Mouse (Mus musculus) kidney, adult 11 months (tissue): ENCODE measurements around the gene 9130213A22Rik.

ENCODE experiments used
- DNase-seq: peaks from one replicate; pipeline ENCODE4 v3.0.0; 2022

The 9130213A22Rik gene

GRCm38 (mm10) chr11:69091566-69092385 is 30.6 kb downstream of the 9130213A22Rik start:
- DNase-seq: peak; percentile 24

- DNase-seq: no peak
Measured at GRCm38 (mm10) chr11:69090367-69090766, 32.0 kb downstream of the 9130213A22Rik start.

- DNase-seq: peak; percentile 53
Measured at GRCm38 (mm10) chr11:69089616-69090290, 32.6 kb downstream of the 9130213A22Rik start.

- no peak for DNase-seq
Measured at GRCm38 (mm10) chr11:69088856-69089615, 33.4 kb downstream of the 9130213A22Rik start.

GRCm38 (mm10) chr11:69088103-69088855 is 34.1 kb downstream of the 9130213A22Rik start, which contains the start of gene Vamp2:
Gene Vamp2, plus strand, starts transcription at chr11:69088490.
- peak; percentile 86 for DNase-seq

- peak; percentile 10 for DNase-seq
Measured at GRCm38 (mm10) chr11:69087597-69087996, 34.8 kb downstream of the 9130213A22Rik start.

GRCm38 (mm10) chr11:69087082-69087481 is 35.3 kb downstream of the 9130213A22Rik start:
- no peak for DNase-seq

- DNase-seq: no peak
Measured at GRCm38 (mm10) chr11:69086390-69086789, 36.0 kb downstream of the 9130213A22Rik start.

GRCm38 (mm10) chr11:69085608-69086007 is 36.8 kb downstream of the 9130213A22Rik start:
- DNase-seq: no peak

GRCm38 (mm10) chr11:69081613-69082012 is 40.8 kb downstream of the 9130213A22Rik start:
- no peak for DNase-seq

- DNase-seq: no peak
Measured at GRCm38 (mm10) chr11:69080855-69081222, 41.5 kb downstream of the 9130213A22Rik start.

- peak; percentile 18 for DNase-seq
Measured at GRCm38 (mm10) chr11:69080102-69080854, 42.1 kb downstream of the 9130213A22Rik start.

GRCm38 (mm10) chr11:69078805-69079438 is 43.5 kb downstream of the 9130213A22Rik start:
- peak; percentile 9 for DNase-seq

- DNase-seq: no peak
Measured at GRCm38 (mm10) chr11:69078041-69078440, 44.3 kb downstream of the 9130213A22Rik start.

- DNase-seq: no peak
Measured at GRCm38 (mm10) chr11:69077316-69077715, 45.1 kb downstream of the 9130213A22Rik start.

- no peak for DNase-seq
Measured at GRCm38 (mm10) chr11:69076572-69076971, 45.8 kb downstream of the 9130213A22Rik start.

- DNase-seq: no peak
Measured at GRCm38 (mm10) chr11:69075764-69076479, 46.5 kb downstream of the 9130213A22Rik start.

- no peak for DNase-seq
Measured at GRCm38 (mm10) chr11:69074776-69075069, 47.7 kb downstream of the 9130213A22Rik start.

GRCm38 (mm10) chr11:69073951-69074775 is 48.2 kb downstream of the 9130213A22Rik start:
- DNase-seq: no peak
